In genomic region chr2:38511487-38512307, GRCm38 (mm10) we compare ENCODE assay signal across 8 mouse cellular contexts. TPM values are rescaled to one million over a fixed set of nuclear protein-coding genes. Genes with fewer than 3 reads are reported as not detected.
DNase-seq lines count a peak whose midpoint lies in the region; ATAC-seq and TF ChIP-seq lines count a peak whose summit lies in the region.

Gene Nek6 (plus strand): TSS chr2:38511643.

- no peaks in the 10 kb centered on the region for H3K36me3 ChIP-seq in forebrain, embryonic 14.5 days (ENCODE audit: control insufficient read depth, insufficient read depth, low read length)
- H3K36me3 ChIP-seq in lung, embryonic 16.5 days (ENCODE audit: control insufficient read depth, insufficient read depth, low read length): no peaks in the 10 kb centered on the region

- under 1% methylated on average over 75 of the region's 90 CpGs for WGBS in forebrain, embryonic 14.5 days
- WGBS in lung, embryonic 16.5 days: under 1% methylated on average over 70 of the region's 90 CpGs

- peak; percentile 65 for ATAC-seq in forebrain, embryonic 14.5 days
- peak; percentile 84 for ATAC-seq in lung, embryonic 16.5 days (ENCODE audit: low read depth)

- H3K27me3 ChIP-seq in forebrain, embryonic 14.5 days (replicated peaks; ENCODE audit: control insufficient read depth, insufficient read depth, low read length): no peaks in the 10 kb centered on the region
- H3K27me3 ChIP-seq in lung, embryonic 16.5 days (ENCODE audit: control insufficient read depth, insufficient read depth, low read depth, low read length): no peaks in the 10 kb centered on the region

- peak within 1 kb of the TSS; percentile 90 for H3K9ac ChIP-seq in forebrain, embryonic 14.5 days (ENCODE audit: low read length)
- H3K9ac ChIP-seq in lung, embryonic 16.5 days (ENCODE audit: low read length): peak within 1 kb of the TSS; percentile 90

- 0 out of 2 replicates have a peak, but pooled peaks cover 2% of the 10 kb centered on the region for H3K9me3 ChIP-seq in forebrain, embryonic 14.5 days (replicated peaks; ENCODE audit: control insufficient read depth, low read length)
- H3K9me3 ChIP-seq in lung, embryonic 16.5 days (ENCODE audit: control insufficient read depth, low read length): no peaks in the 10 kb centered on the region

- peak; percentile 15 for DNase-seq in ES-CJ7 (ENCODE audit: low read depth, low spot score)
- peak; percentile 61 for DNase-seq in brain, adult 2 months (ENCODE audit: low read depth, low spot score)
- DNase-seq in forebrain, embryonic 14.5 days (ENCODE audit: low spot score): peak; percentile 74
- peak; percentile 74 to 80 for DNase-seq in heart, postnatal 14 days
- DNase-seq in layer of hippocampus, adult 2 months (ENCODE audit: low spot score in 2 of 2): peak; percentile 24 to 56
- peak; percentile 25 for DNase-seq in retina, adult 2 months (ENCODE audit: low read depth, low spot score)
- DNase-seq in urinary bladder, adult 2 months (ENCODE audit: low spot score): peak; percentile 65

- intact Hi-C loops in heart, postnatal 14 days (cut with DNase I): loop anchor here (5.0 kb wide), 1 partner anchor 76 kb away; no protein-coding TSS in a partner anchor

- peak within 1 kb of the TSS; percentile 81 for H3K4me3 ChIP-seq in forebrain, embryonic 14.5 days (ENCODE audit: low read depth, low read length)
- peak within 1 kb of the TSS; percentile 84 for H3K4me3 ChIP-seq in layer of hippocampus, adult 2 months
- H3K4me3 ChIP-seq in lung, embryonic 16.5 days (ENCODE audit: low read length): peak within 1 kb of the TSS; percentile 80

- peak within 1 kb of the TSS; percentile 83 for H3K27ac ChIP-seq in forebrain, embryonic 14.5 days (ENCODE audit: low read depth, low read length)
- peak within 1 kb of the TSS; percentile 89 for H3K27ac ChIP-seq in layer of hippocampus, adult 2 months
- H3K27ac ChIP-seq in lung, embryonic 16.5 days (ENCODE audit: low read length): peak within 1 kb of the TSS; percentile 87

- H3K4me2 ChIP-seq in forebrain, embryonic 14.5 days (ENCODE audit: low read length): peak within 1 kb of the TSS; percentile 76
- peak within 1 kb of the TSS; percentile 64 for H3K4me2 ChIP-seq in lung, embryonic 16.5 days (ENCODE audit: low read depth, low read length)

- no peak for TF ChIP-seq CTCF in layer of hippocampus, adult 2 months (conservative IDR thresholded peaks at IDR 0.05)

- peaks cover 32% of the 10 kb centered on the region for H3K4me1 ChIP-seq in forebrain, embryonic 14.5 days (ENCODE audit: control insufficient read depth, insufficient read depth, low read length)
- H3K4me1 ChIP-seq in lung, embryonic 16.5 days (replicated peaks; ENCODE audit: control insufficient read depth, insufficient read depth, low read length): peaks cover 28% of the 10 kb centered on the region

RNA-seq across cellular contexts. Expression of gene Nek6, which starts in this region (rescaled TPM):
- polyA plus RNA-seq in forebrain, embryonic 14.5 days (2014; fragmentation: Nextera tagmentation; extraction: Ambion mirVana): 95.1 and 96.7 TPM in 2 replicates
- 1 to 10 TPM; 7.9 to 9.1 TPM for total RNA-seq in heart, postnatal 14 days (2021)
- total RNA-seq in layer of hippocampus, adult 2 months (2021): 10 to 100 TPM; 41.6 to 44.8 TPM
- 117 and 122 TPM in 2 replicates for polyA plus RNA-seq in lung, embryonic 16.5 days (2015; fragmentation: Nextera tagmentation; extraction: Ambion mirVana)
- 18.9 and 20.2 TPM in 2 replicates for polyA plus RNA-seq in urinary bladder, adult 2 months (2012; rRNA removed)

Comparison
In these comparisons a context has a peak if more than half of its experiments do, and no peak if none do; other contexts are left out.
1. Peak in every context shown above with its lines: DNase-seq, ATAC-seq, H3K4me3 ChIP-seq and H3K27ac ChIP-seq.
2. RNA of gene Nek6 (total RNA-seq): 41.6 to 44.8 TPM in layer of hippocampus, adult 2 months; 7.9 to 9.1 TPM in heart, postnatal 14 days; every median in the first group is over 4 times any median in the second.
3. DNase-seq: peak in every context shown above with its lines; median percentile 77 in heart, postnatal 14 days; 74 in forebrain, embryonic 14.5 days; 65 in urinary bladder, adult 2 months; 61 in brain, adult 2 months; 40 in layer of hippocampus, adult 2 months; 25 in retina, adult 2 months; 15 in ES-CJ7.